Mouse (Mus musculus): Measurements from ENCODE around the gene Itk.

Itk gene

GRCm38 (mm10) chr11:46308271-46308974, 80.9 kb downstream of the Itk start:
- DNase-seq (ENCODE audit: low read depth, low spot score): no peak

DNA sequence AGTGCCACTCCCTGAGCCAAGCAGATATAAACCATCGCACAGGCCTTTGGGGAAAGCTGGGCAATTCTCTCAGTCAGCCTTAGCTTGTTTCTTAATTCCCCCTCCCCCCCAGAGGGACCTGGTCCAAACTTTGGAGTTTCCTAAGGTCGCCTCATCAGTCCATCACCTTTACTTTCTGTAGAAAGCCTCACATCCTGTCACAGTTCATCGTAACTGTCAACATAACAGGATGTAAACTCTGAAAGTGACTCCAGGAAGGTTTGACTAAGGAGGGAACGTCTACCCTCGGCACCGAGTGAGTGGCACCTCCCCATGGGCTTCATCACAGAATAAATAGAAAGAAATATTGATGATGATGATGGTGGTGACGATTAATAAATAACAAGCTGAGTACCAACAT, 81.5 kb downstream of the Itk start:
- no peak for DNase-seq (ENCODE audit: low read depth, low spot score)

- no peak for DNase-seq (ENCODE audit: low read depth, low spot score)
These were observed 82.5 kb downstream of the Itk start for GRCm38 (mm10) chr11:46306776-46307175.

GRCm38 (mm10) chr11:46305881-46306520, 83.3 kb downstream of the Itk start:
- no peak for DNase-seq (ENCODE audit: low read depth, low spot score)

- no peak for DNase-seq (ENCODE audit: low read depth, low spot score)
These were observed 84.2 kb downstream of the Itk start for GRCm38 (mm10) chr11:46304864-46305710.

GRCm38 (mm10) chr11:46304093-46304492, 85.2 kb downstream of the Itk start:
- DNase-seq (ENCODE audit: low read depth, low spot score): no peak

- DNase-seq (ENCODE audit: low read depth, low spot score): no peak
These were observed 86.8 kb downstream of the Itk start for GRCm38 (mm10) chr11:46302471-46302870.

- no peak for DNase-seq (ENCODE audit: low read depth, low spot score)
These were observed 87.6 kb downstream of the Itk start for GRCm38 (mm10) chr11:46301579-46302248.

GRCm38 (mm10) chr11:46299901-46300300, 89.4 kb downstream of the Itk start:
- DNase-seq (ENCODE audit: low read depth, low spot score): no peak

DNA sequence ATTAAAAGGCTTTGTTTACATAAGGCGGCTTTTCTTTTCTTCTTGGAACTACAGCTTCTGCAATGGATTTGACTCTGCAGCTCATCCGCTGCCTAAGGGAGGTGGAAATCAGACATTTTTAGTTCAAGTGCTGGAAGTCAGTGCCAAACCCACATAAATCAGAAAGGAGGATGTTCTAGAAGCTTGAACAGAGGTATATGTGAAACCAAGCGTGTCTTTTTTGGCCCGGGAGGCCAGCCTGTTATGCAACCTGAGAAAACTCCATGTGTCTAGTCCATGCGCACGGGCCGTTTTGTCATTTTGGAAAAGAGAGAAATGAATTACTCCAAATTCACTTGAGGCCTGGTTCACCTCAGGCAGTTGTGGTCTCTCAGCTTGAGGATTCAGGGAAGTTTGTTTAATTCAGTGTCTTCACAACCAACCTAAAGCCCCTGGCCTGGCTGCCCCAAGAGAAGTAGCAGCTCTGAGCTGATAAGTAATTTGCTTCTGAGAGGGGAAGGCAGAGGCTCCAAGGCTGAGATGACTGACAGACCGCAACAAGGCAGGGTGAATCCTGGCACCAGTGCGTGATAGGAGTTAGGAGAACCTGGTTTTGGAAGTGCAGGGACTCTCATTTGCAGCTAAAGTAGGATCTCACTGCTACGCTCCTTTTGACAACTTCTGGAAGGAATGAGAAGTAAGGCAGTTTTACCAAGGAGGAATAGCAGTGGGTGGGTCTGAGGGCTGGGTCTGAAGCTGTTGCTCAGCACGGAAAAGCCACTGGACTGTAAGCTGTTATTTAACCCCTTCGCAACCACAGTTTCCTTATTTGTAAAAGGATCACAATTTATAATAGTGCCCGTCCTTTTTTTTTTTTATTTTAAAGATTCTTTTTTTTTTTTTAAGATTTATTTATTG, 90.2 kb downstream of the Itk start:
- DNase-seq (ENCODE audit: low read depth, low spot score): no peak

DNA sequence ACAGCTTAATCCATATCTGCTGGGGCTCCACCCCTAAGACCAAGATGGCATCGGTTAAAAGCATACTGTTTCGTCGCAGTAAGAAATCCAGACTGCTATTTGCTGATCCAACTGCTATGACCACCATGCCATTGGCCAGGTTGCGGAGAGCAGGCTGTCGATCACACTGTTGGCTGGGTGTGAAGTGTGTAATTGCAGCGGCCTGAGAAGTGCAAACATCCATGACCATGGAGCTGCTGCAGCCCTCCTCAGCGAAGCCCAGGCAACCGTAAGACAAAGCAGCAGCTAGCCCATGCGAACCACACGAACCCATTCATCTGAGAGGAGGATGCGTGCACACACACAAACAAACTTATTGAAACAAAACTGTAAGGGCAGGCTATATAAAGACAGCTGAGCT, 94.9 kb downstream of the Itk start:
- DNase-seq (ENCODE audit: low read depth, low spot score): no peak

DNA sequence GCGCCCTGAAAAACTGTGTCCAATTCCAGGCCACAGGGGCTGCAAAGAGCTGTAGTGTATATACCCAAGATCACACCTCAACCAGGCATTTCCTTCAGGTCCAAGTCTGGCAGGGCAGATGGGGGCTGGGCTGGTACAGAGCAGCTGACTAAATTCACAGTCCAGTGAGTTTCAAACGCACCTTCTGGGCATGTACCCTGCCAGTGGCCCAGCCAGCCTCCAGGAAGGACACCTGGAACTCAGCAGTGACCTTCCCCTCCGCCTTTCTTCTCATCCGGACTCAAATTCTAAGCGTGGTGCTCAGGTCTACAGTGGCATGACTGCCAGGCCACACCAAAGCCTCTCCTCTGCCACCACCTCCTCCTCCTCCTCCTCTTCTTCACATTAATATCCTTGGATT, 95.8 kb downstream of the Itk start:
- no peak for DNase-seq (ENCODE audit: low read depth, low spot score)

DNA sequence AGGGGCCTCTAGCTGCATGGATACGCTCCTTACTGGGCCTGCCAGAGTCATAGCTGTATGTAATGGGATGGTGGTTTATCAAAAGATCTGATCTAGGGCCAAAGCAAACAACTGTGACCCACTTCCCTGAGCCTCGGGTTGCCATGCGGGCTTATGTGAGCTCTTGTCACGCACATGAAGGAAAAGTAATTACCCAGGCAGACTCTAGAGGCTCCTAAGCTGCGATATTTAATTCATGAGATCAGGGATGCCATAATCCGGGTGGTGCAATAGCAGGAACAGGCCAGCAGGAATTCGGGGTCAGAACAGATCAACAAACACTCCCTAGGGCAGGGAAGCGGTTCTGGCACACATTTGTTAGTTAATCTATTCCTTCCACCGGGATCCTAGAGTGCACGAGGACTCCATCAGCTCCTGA, 98.3 kb downstream of the Itk start:
- DNase-seq (ENCODE audit: low read depth, low spot score): no peak

- no peak for DNase-seq (ENCODE audit: low read depth, low spot score)
These were observed 99.8 kb downstream of the Itk start for GRCm38 (mm10) chr11:46289561-46289960.

DNA sequence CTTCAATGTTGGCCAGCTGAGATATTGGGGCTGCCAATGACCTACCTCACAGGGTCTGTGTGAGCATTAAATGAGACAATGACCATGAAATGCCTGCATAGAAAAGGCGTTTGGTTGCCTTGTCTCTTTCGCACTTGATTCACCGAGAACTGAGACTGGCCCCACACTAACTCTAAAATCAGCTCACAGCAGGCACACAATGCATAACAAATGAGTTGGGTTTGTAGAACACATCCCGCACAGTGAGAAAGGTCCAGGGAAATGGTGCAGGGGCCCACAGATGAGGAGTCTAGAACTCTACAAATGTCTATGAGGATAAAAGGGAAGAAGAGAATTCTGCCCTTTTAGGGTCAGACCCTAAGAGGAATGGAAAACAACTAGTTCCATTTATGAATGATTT, 100.3 kb downstream of the Itk start:
- DNase-seq (ENCODE audit: low read depth, low spot score): no peak

- DNase-seq (ENCODE audit: low read depth, low spot score): no peak
These were observed 101.2 kb downstream of the Itk start for GRCm38 (mm10) chr11:46288091-46288490.

DNA sequence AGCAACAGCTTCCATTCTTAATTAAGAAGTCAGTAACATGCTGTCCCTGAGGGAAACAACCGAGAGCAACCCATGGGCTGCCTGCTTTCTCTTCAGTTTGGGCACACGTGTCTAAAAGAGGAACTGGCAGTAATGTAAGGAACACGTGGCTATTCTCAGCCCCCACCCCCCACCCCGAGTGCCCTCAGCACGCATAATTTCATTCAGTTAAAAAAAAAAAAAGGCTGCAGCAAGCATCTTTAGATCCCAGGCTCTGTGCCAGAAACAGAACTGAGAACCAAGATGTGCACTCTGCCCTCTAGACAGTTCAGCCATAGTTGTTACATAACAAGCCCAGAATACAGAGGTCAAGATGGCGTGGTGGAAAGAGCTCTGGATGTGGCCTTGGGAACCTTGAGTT, 102.5 kb downstream of the Itk start:
- peak; percentile 41 for DNase-seq (ENCODE audit: low read depth, low spot score)

GRCm38 (mm10) chr11:46283800-46284199, 105.5 kb downstream of the Itk start:
- no peak for DNase-seq (ENCODE audit: low read depth, low spot score)

DNA sequence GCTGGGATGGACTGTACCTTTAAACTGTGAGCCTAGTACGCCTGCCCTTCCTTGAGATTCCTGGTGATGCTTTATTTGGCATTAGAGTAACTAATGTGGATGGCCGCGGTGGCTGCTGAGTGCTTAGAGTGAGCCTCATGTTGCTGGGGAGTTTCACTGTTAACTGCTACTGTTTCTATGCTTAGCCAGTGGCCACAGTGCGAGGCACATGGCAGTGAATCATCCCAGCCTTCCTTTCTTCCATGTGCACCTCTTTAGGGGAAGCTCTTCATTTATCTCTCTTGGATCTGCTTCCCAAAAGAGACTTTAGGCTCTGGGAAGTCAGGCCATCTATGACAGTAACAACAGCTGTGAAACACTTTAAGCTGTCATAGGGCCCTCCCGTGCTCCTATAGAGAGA, 106.7 kb downstream of the Itk start:
- no peak for DNase-seq (ENCODE audit: low read depth, low spot score)

DNA sequence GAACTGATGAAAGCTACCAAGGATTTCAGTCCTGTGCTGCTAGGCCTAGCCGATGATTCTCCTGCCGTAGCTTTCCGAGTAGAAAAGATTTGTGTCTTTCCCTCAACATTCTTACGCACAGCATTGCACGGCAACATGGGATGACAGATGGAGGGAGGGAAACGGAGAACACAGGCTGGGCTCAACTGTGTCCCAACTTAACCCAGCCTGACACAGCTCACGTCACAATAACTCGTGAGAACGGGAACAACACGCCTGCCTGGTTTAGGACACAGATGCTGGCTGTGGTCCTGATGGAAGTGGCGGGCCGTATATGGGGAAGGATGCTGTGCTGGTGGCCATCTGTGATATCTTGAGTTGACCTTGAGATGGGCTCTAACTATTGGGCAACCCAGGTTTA, 110.6 kb downstream of the Itk start:
- no peak for DNase-seq (ENCODE audit: low read depth, low spot score)

GRCm38 (mm10) chr11:46278140-46278539, 111.2 kb downstream of the Itk start:
- no peak for DNase-seq (ENCODE audit: low read depth, low spot score)
